Mouse (Mus musculus) pancreas, adult 10 weeks (tissue): ENCODE measurements around the gene Snrpe. TPM values are rescaled to one million over a fixed set of nuclear protein-coding genes. Genes with fewer than 3 reads are reported as not detected.

Experiments
- polyA plus RNA-seq: library from polyadenylated mRNA; stranded (reverse); fragments of 350-450 nt; fragmentation: Illumina TruSeq; extraction: RNeasy Lipid Tissue Mini Kit (QIAGEN cat#74804); gene quantifications from one replicate; pipeline ENCODE4 v1.2.3, GENCODE M21; 2015; ENCODE audit warnings: low read depth, low replicate concordance; ENCODE audit not compliant: insufficient read depth

Gene Snrpe
- polyA plus RNA-seq: 36.5 TPM

GRCm38 (mm10) chr1:133609771-133610502, at the start of gene Snrpe:
Gene Snrpe (minus strand): TSS chr1:133610291.

Other genes starting within 250 kb of the Snrpe start
- not detected for gene Etnk2, start 246.7 kb downstream of the Snrpe start, polyA plus RNA-seq
- gene Sox13, start 185.9 kb downstream of the Snrpe start, polyA plus RNA-seq: 12.5 TPM
- gene Zbed6, start 50.6 kb upstream of the Snrpe start, polyA plus RNA-seq: 1.4 TPM
- gene Gm38394, start 51.0 kb upstream of the Snrpe start, polyA plus RNA-seq: 4.1 TPM
- gene Lax1, start 79.8 kb upstream of the Snrpe start, polyA plus RNA-seq: 0.83 TPM
- gene Atp2b4, start 190.8 kb upstream of the Snrpe start, polyA plus RNA-seq: 6.9 TPM